Mouse (Mus musculus) left cerebral cortex, postnatal 25 days (tissue): ENCODE results near the gene Cilp. TPM values are rescaled to one million over a fixed set of nuclear protein-coding genes. Genes with fewer than 3 reads are reported as not detected.

Experiments used
- DNase-seq, 2 experiments: peaks; one replicate each; pipeline ENCODE4 v3.0.0; 2022; ENCODE audit warnings: low spot score in 2 of 2, mixed read lengths in 1 of 2
- intact Hi-C: fragments of 180-260 bp; cut with DNase I; formaldehyde crosslinking; loops from one replicate; pipeline ENCODE4 v1.15.1; 2025
- total RNA-seq, 2 experiments: library from RNA; stranded (reverse); gene quantifications; 2 replicates each; pipeline ENCODE4 v1.2.3; 2021

Gene Cilp
- total RNA-seq, 2 experiments from 2014 or later, result 0.07 to 0.09 TPM

- intact Hi-C loops, result no loop called here
- DNase-seq, result no peak
Observed at GRCm38 (mm10) chr9:65327371-65327770, 62.4 kb downstream of the Cilp start.

Other genes with a start within 250 kb of the Cilp start
- 100 to 1,000 TPM; 169 to 175 TPM for gene Hacd3, start 243.5 kb upstream of the Cilp start, total RNA-seq
- gene Dpp8, start 232.8 kb upstream of the Cilp start, total RNA-seq, result 100 to 1,000 TPM; 154 to 160 TPM
- gene Igdcc4, start 163.7 kb upstream of the Cilp start, total RNA-seq, result 10 to 100 TPM; 23.4 to 24.5 TPM
- 1 to 10 TPM; 1.5 to 2.2 TPM for gene Igdcc3, start 124.0 kb upstream of the Cilp start, total RNA-seq
- 1 to 10 TPM; 3.3 to 3.6 TPM for gene Parp16, start 69.8 kb upstream of the Cilp start, total RNA-seq
- gene Clpx, start 29.1 kb downstream of the Cilp start, total RNA-seq, result 10 to 100 TPM; 28.9 to 29.6 TPM
- 10 to 100 TPM; 28.0 to 29.1 TPM for gene Pdcd7, start 80.9 kb downstream of the Cilp start, total RNA-seq
- 1 to 10 TPM; 3.3 to 5.8 TPM for gene Ubap1l, start 95.9 kb downstream of the Cilp start, total RNA-seq
- under 1 TPM; 0.11 to 0.32 TPM for gene Kbtbd13, start 126.5 kb downstream of the Cilp start, total RNA-seq
- gene Rasl12, start 133.3 kb downstream of the Cilp start, total RNA-seq, result 1 to 10 TPM; 2.7 to 3.4 TPM
- gene Slc51b, start 157.8 kb downstream of the Cilp start, total RNA-seq, result not detected
- 10 to 100 TPM; 17.4 to 19.2 TPM for gene Mtfmt, start 170.6 kb downstream of the Cilp start, total RNA-seq
- gene Spg21, start 195.8 kb downstream of the Cilp start, total RNA-seq, result 10 to 100 TPM; 27.8 to 32.1 TPM